1 mouse cellular context compared by ENCODE assay signal in genomic region chr1:191008707-191009106, GRCm38 (mm10).
TF ChIP-seq lines count a peak whose summit lies in the region.

No protein-coding gene starts in this region.

TF ChIP-seq in MEL, 35 proteins besides CTCF, POLR2A, EP300 and RAD21:
- no peak for TF ChIP-seq NELFE (IDR thresholded peaks at IDR 0.05; ENCODE audit: low read depth, low read length)
- peak; percentile 52; the same call in 1 of the 2 replicates for TF ChIP-seq ZC3H11A (IDR thresholded peaks at IDR 0.05; ENCODE audit: low read depth, low read length)
- TF ChIP-seq SMC3 (IDR thresholded peaks at IDR 0.05; ENCODE audit: low read depth, low read length), result peak; percentile 67
